Mouse (Mus musculus) urinary bladder, postnatal 10 days (tissue): ENCODE measurements around the gene Eno4.

ENCODE experiments used
- DNase-seq: peaks from one replicate; pipeline ENCODE4 v3.0.0; 2022; ENCODE audit warnings: low spot score

Gene Eno4

DNA sequence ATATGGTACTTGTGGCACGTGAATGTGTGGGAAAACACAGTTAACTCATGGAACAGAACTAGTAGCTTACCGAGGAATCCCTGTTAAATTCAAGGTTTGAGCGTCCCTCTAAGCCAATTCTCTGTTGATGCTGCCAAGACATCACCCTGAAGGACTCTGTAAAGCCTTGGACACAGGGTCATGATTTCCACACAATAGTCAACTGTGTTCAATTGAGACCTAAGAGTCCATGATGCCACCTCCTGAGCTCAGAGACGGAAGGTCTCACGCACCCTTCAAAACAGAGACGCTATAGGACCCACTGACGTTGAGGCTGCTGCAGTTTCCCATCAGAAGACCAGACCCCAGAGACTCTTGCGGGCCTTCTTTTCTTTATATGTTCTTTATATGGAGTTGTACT is 30.9 kb downstream of the Eno4 start:
- DNase-seq = no peak

DNA sequence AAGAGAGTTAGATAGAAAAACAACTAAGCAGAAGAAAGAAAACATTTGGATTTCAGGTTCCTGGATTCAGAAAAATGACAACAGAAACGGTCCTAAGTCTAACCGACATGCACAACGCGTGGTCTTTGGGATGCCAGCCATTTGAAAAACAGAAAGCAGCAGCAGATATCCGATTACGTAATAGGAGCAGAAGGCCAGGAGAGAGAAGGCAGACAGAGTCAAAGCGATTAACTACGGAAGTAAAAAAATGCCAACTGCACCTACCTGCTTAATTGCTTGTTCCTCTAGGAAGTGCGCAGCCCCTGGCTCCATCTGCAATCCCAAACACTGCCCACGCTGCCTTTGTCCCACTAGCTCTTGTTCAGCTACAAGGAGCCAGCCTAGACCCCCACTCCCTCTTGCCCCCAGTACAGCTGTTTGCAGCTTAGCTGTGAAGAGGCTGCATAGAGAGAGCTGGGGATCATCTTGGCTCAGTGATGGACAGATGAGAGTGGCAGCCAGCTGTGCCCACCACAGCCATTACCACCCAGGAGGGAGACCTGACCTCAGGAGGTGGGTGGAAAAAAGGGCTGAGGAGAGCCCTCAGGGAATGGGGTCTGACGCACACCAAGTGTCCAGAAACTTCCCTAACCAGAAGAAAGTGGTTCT is 32.1 kb downstream of the Eno4 start:
- DNase-seq = no peak

DNA sequence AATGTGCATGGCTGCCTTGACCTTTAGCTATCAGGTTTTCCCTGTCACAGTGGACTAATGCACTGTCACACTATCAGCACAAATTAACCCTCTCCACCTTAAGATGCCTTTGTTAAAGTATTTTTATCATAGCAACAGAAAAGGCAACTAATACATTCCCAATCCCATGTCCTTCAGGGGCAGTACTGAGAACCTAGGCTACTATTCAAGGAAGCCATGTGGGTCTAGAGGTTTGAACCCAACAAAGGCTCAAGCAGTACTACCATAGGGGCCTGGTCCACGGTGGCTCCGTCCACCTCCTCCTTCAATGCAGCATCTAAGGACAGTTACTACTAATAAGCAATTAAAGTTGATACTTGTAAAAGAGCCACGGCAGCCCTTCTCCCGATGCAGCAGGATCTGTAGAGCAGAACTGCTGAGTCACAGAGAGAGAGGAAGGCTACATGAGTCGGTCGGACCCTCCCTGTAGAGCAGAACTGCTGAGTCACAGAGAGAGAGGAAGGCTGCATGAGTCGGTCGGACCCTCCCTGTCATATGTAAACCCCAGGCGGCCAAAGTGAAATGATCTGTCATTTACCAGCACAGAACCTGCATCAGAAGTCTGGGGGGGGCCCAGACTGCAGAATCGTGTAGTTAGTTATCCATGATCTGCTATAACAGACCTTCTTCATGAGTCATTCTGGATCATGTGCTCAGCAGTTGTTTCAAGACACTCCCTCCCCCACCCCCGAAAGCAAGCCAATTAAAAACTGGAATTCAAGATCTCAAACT is 35.4 kb downstream of the Eno4 start:
- DNase-seq = no peak

DNA sequence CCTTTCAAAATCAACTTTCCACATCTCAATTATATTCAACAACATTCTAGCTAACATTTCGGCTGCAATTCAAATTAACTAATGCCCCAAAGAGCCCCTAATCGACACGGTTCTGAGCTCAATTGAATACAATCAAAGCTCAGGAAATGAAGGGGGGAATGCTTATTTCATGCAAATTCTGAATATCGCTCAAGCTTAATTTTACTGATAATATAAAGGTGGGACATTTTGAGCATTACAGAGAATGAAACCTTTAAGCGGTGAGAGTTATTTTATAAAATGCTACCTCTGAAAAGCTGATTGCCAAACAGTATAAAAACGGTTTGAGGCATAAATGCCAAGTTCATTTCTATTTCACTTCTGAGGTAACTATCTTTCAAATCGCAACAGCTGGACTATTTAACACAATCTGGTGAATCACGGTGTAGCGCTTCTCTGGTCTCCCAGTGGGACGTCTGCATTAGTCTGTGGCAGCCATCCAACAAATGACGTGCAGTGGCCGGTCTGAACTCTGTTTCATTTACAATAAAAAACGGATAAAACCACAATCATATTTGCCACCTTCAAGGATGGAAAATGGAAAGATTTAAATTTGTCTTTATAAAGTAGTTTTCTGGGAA is 36.3 kb downstream of the Eno4 start:
- no peak for DNase-seq

DNA sequence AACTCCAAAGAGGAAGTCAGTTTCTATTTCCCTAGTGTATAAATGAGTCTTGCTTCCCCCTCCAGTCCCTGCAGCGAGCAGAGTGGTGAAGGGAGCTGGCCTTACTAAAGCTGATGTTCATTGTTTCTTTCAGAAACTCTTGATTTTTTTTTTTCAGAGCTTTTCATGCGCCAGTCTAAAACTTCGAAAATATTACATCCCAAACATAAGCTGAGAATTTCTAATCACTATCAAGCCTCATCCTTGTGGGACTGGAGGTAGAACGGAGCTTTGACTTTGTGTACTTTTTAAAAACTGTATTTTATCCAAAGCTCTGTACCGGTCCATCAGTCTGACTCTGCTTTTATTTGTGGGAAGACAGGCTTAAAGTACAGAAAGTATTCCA is 36.8 kb downstream of the Eno4 start:
- no peak for DNase-seq

DNA sequence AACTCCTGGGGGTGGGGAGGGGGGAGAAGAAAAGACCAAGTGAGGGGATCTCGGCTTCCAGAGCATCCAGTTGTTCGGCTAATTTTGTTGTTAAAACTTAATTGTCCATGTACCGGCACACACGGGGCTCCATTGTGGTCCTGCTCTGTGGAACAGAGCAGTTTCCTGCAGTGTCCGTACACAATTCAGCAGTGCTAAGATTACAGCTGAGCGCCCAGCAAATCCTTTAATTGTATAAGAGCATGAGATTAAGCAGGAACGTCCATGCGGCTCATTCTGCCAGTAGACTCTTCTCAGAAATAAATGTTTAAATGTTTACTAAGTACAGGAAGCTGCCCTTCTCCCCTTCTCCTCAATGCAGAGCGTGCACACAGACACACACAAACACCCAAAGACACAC is 38.3 kb downstream of the Eno4 start:
- DNase-seq = no peak

DNA sequence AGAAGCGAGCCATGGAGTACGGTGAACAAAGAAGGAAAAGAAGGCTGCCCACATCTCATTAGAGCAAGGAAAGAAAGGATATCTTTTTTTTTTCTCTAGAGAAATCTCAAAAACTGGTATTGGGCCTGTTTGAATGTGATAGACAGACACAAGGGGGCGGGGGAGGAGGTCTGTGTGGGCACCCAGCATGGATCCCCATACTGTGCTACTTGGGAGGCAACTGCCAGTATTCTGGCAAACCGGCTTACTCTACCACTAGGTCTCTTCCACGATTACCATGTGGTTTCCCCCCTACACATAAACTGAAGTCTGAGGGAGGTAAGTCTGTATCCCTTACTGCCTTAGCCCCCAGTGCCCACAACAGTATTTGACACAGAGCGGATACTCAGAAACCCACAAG is 59.6 kb downstream of the Eno4 start:
- no peak for DNase-seq

DNA sequence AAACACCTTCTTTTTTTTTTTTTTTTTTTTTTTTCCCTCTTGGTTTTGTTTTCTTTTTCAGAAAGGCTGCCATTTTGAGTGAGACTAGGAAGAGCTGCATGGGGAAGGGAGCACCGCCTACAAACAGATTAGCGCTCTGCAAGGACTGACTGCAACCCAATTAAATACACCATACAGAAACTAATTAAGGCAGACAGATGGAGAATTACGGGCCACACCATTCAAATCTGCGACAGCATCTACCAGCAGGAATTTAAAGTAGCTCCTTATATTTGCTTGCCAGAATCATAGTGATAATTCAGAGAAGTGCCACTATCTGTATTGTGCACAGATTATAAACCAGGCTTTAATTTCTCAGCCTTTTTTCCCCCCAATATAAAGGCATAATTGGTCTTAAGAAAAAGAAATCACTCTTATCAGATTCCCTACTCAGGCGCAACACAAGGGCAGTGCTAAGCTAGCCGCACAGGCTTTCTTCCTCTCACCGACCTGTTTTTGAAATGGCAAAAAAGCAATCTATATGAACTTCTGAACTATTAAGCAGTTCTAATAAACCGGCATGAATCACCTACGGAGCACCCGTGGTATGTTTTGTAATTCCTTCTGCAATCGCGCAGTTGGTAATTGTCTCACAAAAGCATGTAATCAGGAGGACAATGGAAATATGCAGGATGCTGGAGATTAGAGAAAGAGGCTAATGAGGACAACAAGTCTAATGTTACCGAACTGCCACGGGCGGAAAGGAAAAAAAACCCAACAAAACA is 63.5 kb downstream of the Eno4 start:
- DNase-seq = no peak

DNA sequence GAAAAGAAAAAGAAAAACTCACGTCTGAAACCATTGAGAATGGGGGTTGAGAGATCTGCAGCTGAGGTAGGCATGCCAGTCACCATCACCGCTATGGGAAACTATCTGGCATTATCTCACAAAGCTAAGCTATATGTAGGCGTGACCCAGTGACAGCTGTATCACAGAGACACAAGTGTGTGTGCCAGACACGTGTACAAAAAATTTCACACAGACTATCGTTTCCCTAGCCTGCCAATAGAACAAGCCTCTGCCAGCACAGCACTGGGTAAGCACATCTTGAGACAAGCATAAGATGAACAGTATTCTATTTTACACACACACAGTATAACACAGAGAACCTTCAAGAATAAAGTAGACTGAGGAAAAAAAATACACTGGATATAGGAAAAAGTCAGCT is 67.6 kb downstream of the Eno4 start:
- DNase-seq = no peak
